Mouse (Mus musculus) frontal cortex, postnatal 10 days (tissue): Measurements from ENCODE around the gene Agbl2.
"Not testable (repeated sequence)": the region's sequence is repeated elsewhere in the genome, so short reads cannot be mapped to it uniquely, and the experiment has no call there.

ENCODE experiments used
- DNase-seq, 2 experiments: peaks; one replicate each; pipeline ENCODE4 v3.0.0; 2022; ENCODE audit warnings: low spot score in 2 of 2, mixed read lengths in 1 of 2

Agbl2 gene

DNA sequence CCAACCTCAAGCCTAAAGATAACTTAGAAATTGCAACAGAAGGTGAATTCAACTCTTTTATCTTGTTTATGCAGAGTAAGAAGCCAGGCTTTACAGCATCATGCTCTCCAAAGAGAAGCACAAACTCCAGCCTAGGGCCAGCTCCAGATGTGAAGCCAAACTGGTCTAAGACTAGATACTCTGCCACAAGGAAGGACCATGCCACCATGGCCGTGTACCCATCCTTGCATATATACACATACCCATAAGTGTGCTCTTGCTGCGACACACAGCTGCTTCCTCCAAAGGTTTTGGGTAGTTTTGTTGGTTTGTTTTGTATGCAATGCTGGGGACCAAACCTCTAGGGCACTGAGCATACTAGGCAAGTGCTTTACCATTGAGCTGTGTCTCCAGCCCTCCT, 32.7 kb downstream of the Agbl2 start:
- DNase-seq, result no peak

DNA sequence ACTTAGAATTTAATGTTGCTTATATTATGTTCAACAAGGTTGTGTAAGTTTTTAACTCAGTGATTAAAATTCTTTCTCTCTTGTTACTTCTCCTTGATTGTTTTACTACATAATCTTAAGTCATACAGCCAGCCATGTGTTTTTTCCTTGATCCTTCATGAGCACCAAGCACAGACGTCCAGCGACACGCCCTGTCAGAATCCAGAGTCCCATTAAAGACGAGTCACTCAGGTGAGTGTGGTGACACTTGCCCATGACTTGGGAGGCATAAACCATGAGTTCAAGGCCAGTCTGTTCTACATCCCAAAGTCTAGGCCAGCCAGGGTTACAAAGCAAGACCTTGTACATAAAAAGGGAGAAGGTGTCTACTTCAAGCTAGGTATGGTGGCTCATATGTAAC, 33.6 kb downstream of the Agbl2 start:
- no peak for DNase-seq

DNA sequence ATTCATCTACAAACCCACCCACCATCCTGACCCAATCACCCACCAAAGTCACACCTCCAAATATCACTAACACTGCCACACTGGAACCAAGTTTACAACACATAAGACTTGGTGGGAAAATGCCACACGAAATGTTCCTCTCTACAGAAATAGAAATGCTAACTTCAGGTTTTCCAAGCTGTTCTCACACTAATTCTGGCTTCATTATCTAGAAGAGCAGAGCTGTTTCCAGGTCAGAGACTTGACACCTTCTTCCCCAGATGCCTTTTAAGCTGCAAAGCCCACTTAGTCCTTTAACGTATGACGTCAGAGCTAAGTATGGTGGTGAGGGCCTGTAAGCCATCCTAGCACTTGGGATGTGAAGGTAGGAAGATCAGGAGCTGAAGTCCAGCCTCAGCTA, 36.2 kb downstream of the Agbl2 start:
- DNase-seq, result no peak

DNA sequence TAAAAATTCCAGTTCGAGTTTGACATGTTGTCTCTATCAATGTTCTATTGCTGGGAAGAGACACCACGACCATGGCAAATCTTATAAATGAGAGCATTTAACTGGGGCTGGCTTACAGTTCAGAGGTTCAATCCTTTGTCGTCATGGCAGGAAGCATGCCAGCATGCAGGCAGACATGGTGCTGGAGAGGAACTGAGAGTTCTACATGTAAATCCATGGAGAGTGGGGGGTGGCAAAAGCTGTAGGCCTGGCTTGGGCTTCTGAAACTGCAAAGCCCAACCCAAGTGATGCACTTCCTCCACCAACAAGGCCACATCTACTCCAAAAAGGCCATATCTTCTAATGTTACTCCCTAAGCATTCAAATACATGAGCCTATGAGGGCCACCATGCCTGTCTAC, 38.4 kb downstream of the Agbl2 start:
- DNase-seq, result no peak

- no peak for DNase-seq
Measured at GRCm38 (mm10) chr2:90822978-90823377, 40.5 kb downstream of the Agbl2 start.

DNA sequence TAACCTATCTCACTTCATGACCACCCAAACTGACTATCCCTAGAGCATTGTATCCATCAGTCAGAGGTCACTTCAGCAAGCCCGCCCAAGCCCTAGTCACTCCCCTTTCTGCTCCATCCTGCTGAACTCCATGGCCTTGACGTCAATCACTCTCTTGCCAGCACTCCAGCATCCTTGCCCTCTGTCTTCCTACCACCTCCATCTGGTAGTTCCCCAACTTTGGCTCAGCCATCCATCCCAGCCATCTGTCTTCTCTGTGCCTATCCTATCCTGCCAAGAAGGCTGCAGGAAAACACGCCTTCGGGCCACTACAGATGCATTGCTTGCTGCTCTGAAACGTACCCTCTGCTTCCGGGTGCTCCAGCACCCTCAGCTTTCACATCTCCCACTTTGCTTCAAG, 41.3 kb downstream of the Agbl2 start:
- DNase-seq, result no peak

DNA sequence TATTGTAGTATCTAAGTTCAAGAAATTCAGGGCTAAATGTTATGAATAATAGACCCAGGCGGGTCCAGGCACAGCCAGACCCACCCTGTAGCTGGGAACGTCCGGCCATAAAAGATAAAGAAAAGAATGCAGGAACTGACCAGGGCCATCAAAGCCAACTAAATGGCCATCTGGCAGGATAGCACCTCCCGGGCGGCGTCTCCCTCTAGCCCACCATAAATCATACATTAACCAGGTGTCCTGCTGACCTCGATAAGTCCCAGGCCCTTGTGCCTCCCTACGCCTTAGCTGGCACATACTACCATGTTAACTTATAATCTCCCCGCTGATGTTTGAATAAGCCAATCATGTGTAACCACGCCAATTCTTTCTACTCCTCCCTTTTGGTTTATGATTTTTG, 42.0 kb downstream of the Agbl2 start:
- DNase-seq, result not testable (repeated sequence)

DNA sequence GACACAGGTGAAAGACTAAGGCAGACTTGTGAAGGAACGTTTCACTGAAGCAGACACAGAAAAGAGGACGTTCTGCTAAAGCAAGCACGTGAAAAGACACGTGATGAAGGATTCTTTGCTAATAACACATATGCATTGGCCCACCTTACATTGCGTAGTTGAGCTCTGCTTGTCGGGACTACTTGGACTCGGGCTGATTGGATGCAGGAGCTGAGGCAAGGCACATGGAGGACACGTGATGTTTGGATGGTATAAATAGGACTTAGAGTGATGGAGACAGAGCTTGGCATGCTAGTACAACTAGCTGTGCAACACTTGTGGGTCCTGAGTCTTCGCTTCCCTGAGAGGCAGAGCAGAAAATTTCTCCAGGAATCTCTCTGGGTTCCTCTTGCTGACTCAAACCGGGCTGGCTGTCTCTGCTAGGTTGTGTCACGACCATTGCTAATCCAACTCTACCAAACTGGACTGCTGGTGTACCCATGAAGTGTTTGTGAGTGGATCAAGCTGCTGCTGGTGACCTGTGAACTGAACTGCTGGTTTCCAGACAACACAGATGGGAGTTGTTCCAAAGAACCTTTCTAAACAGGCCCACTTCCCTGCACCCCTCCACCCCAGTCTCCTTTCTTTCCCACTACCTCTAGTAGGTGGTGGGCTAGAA, 43.1 kb downstream of the Agbl2 start:
- no peak for DNase-seq

GRCm38 (mm10) chr2:90828739-90829138, 46.2 kb downstream of the Agbl2 start:
- DNase-seq, result no peak

DNA sequence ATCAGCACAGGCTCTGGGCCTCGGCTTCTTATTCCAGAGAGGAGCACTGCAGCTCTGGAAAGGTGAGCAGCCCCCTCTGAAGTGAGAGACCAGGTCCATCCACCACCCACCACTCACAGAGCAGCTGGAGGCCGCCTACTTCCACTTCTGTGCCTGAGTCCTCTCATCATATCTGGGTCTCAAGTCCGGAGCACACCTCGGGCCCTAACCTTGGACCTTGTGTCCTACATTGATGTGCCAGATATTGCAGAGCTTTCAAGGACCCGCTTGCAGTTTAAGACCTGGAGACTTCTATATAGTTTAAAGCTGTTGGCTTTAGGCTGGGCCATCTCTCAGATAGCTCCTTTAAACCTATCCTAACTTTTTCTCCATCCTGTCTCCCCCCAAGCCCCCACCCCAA, 51.0 kb downstream of the Agbl2 start:
- no peak for DNase-seq

DNA sequence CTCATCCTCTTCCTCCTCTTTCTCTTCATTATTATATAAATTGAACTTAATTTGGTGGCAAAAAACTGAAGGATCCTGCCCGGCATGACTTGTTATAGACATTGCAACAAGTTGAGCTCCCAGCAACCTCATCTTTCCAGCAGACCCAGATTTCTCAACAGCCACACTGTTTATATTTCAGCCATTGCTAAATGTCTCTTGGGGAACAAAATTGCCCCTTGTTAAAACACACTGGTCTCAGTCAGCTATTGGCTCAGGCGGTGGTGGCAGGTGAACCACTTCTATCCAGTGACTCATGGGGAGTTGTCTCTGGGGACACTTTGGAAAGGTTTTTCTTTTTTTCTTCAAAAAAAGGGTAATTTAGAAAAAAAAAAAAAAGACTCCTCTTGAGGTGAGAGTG, 56.1 kb downstream of the Agbl2 start:
- DNase-seq, result no peak

- DNase-seq, result no peak
Measured at GRCm38 (mm10) chr2:90843666-90844065, 61.1 kb downstream of the Agbl2 start.

GRCm38 (mm10) chr2:90844262-90844661, 61.7 kb downstream of the Agbl2 start:
- DNase-seq, result no peak

DNA sequence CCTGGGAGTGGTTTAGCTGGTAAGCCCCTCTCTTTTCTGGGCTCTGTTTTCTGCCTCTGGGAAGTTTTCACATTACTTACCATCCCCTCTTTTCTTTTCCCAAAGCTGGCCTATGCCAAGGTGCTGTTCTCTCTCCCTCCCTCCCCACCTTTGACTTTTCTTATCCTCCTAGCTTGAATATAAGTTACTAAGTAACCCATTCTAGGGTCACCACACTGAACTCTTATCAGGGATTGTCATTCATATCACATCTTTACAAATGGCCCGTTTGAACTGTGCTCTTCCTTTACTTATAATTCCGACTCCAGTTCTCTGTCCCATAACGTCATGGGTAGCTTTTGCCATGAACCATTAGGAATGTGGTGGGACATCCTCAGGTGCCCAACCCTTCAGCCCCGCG, 62.7 kb downstream of the Agbl2 start:
- DNase-seq, result no peak

- peak in 1 of 2 experiments; percentile 20 for DNase-seq
Measured at GRCm38 (mm10) chr2:90846171-90846570, 63.6 kb downstream of the Agbl2 start.

DNA sequence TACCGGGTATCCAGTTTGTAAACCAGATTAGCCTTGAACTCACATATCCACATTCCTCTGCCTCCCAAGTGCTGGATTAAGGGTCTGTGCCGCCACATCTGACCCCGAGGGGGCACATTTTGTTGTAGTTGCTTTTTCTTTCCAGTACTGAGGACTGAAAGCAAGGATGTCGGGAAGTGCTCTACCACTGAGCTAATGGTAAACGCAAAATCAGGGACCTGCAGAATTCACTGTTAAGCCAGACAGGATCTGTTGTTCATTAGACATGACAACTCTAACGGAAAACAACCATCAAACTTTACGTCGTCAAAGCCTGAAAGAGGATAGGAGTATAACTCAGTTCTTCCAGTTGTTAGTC, 64.0 kb downstream of the Agbl2 start:
- DNase-seq, result peak in 1 of 2 experiments; percentile 29

GRCm38 (mm10) chr2:90846955-90847680, 64.6 kb downstream of the Agbl2 start, which contains the start of gene Mtch2:
TSS of gene Mtch2 (plus strand) at chr2:90847155.
- DNase-seq, result peak; percentile 97 to 98

GRCm38 (mm10) chr2:90847681-90848050, 65.1 kb downstream of the Agbl2 start:
- DNase-seq, result no peak

GRCm38 (mm10) chr2:90848331-90848730, 65.8 kb downstream of the Agbl2 start:
- no peak for DNase-seq

DNA sequence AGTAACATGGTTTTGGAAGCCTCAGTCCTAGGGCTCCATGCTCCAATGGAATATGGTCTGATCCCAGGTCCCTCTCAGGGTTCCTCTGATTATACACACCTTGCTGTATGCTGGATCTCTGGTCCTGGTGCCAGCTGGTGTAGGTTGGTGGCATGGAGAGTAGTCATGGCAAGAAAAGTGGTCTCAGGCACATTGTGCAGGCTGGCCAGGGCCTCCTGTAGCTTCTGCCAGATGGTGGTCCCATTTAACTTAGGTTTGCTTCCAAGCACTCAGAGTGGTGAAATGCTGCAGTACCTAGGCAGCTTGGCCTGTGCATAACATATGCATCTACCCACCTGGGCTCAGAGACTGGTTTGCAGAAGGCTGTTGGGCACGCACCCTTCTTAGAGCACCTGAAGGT, 67.9 kb downstream of the Agbl2 start:
- DNase-seq, result no peak

DNA sequence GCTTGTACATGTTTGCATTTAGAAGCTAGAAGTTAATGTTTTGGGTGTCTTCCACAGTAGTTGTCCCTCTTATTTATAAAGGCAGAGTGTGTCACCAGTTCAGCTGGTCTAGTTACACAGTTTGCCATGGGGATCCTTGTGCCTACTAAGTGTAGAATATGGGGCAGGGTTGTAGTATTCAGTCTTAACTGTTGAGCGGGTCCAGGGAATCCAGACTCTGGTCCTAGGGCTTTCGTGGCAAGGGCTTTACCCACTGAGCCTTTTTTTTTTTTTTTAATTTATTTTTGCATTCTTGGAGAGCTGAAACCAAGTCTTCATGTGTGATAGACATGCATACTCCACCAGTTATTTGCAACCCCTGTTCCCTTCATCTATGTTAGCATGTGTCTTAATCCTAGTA, 79.0 kb downstream of the Agbl2 start:
- DNase-seq, result no peak

DNA sequence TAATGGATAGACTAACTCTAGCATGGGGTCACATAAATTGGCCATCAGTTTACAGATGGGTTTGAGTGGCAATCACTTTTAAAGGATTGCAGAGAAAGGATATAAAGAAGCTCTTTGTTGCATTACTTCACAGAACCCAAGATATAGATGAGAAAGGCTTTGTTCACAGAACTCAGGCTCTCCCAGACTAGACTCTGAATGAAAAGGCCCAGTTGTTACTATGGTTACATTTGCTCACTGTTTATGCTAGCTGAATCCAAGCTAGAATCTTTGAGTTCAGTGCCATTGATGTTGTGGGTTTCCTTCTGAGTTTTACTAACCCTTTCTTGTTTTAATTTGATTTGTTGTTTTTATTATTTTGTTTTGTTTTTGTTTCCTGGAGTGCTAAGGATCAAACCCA, 81.7 kb downstream of the Agbl2 start:
- no peak for DNase-seq

- peak; percentile 63 to 81 for DNase-seq
Measured at GRCm38 (mm10) chr2:90866524-90866923, 84.0 kb downstream of the Agbl2 start.

DNA sequence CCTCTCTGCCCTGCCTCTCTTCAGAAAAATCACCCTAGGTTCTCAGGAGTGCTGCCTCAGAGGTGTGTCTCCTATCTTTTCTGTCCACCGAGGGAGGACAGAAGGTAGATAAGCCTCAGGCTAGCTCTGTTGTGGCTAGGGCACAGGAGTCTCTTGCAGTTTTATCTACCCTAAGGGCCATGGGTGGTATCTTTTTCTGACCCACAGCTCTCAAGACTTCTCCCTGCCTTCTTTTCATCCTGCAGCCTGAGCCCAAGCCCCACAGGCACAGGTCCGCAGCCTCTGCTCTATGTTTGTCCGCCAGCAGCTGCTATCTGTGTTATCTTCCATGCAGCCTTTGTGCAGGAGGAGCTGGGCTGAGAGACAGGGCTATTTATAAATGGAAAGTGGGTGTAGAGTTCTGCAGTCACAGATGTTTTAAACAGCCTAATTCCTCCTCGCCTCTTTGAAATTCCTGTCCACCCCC, 87.6 kb downstream of the Agbl2 start:
- DNase-seq, result no peak
